Mouse (Mus musculus): ENCODE data around the gene 1110012L19Rik. TPM values are rescaled to one million over a fixed set of nuclear protein-coding genes. Genes with fewer than 3 reads are reported as not detected.
"Not testable (repeated sequence)": the region's sequence is repeated elsewhere in the genome, so short reads cannot be mapped to it uniquely, and the experiment has no call there.

Gene 1110012L19Rik
- polyA plus RNA-seq (2016; fragmentation: Nextera tagmentation; extraction: Ambion mirVana): 27.4 and 31.3 TPM in 2 replicates

- H3K36me3 ChIP-seq: peaks cover 6% of the 10 kb centered on the region
- H3K4me3 ChIP-seq: peak within 1 kb of the TSS; percentile 60
- 16% methylated on average over 22 of the region's 22 CpGs for WGBS
- peak; percentile 68 for DNase-seq (ENCODE audit: low spot score)
- no peaks in the 10 kb centered on the region for H3K9me3 ChIP-seq
- no peaks in the 10 kb centered on the region for H3K27me3 ChIP-seq (ENCODE audit: insufficient read depth, poor library complexity, severe bottlenecking)
- H3K27ac ChIP-seq: peak within 1 kb of the TSS; percentile 86
- H3K4me1 ChIP-seq (replicated peaks): peaks cover 7% of the 10 kb centered on the region; the same call in 1 of the 2 replicates
Observed at GRCm38 (mm10) chrX:70385276-70385961, at the start of gene 1110012L19Rik. Gene 1110012L19Rik, plus strand, starts transcription at chrX:70385877.

- Histone ChIP-seq H3K4me3 (no peak overlapping the region), H3K27ac (no peak overlapping the region), H3K4me1 (replicated peaks) (0 out of 2 replicates have a peak, but pooled peaks cover 12% of the 10 kb centered on the region), H3K27me3 (ENCODE audit: insufficient read depth, poor library complexity, severe bottlenecking) (no peaks in the 10 kb centered on the region), H3K9me3 (no peaks in the 10 kb centered on the region), H3K36me3 (peaks cover 20% of the 10 kb centered on the region)
- no peak for DNase-seq (ENCODE audit: low spot score)
- 96% methylated on average over 7 of the region's 7 CpGs for WGBS
Observed at GRCm38 (mm10) chrX:70362985-70363384, 22.7 kb upstream of the 1110012L19Rik start.

GRCm38 (mm10) chrX:70363446-70363845 is 22.2 kb upstream of the 1110012L19Rik start:
- WGBS: 91% methylated on average over 5 of the region's 5 CpGs
- H3K9me3 ChIP-seq: no peaks in the 10 kb centered on the region
- DNase-seq (ENCODE audit: low spot score): no peak
- 0 out of 2 replicates have a peak, but pooled peaks cover 12% of the 10 kb centered on the region for H3K4me1 ChIP-seq (replicated peaks)
- H3K27me3 ChIP-seq (ENCODE audit: insufficient read depth, poor library complexity, severe bottlenecking): no peaks in the 10 kb centered on the region
- no peak overlapping the region for H3K4me3 ChIP-seq
- H3K27ac ChIP-seq: no peak overlapping the region
- peaks cover 16% of the 10 kb centered on the region for H3K36me3 ChIP-seq

GRCm38 (mm10) chrX:70364202-70364601 is 21.5 kb upstream of the 1110012L19Rik start:
- 79% methylated on average over 1 of the region's 1 CpGs for WGBS
- no peak for DNase-seq (ENCODE audit: low spot score)
- H3K4me3 ChIP-seq: peak overlapping the region; percentile 55
- no peaks in the 10 kb centered on the region for H3K27me3 ChIP-seq (ENCODE audit: insufficient read depth, poor library complexity, severe bottlenecking)
- 0 out of 2 replicates have a peak, but pooled peaks cover 12% of the 10 kb centered on the region for H3K4me1 ChIP-seq (replicated peaks)
- H3K36me3 ChIP-seq: peaks cover 12% of the 10 kb centered on the region
- H3K27ac ChIP-seq: no peak overlapping the region
- no peaks in the 10 kb centered on the region for H3K9me3 ChIP-seq

GRCm38 (mm10) chrX:70364661-70365613 is 20.7 kb upstream of the 1110012L19Rik start, which contains the start of gene Ids:
Gene Ids, minus strand, starts transcription at chrX:70365084.
- Histone ChIP-seq H3K9me3 (no peaks in the 10 kb centered on the region), H3K27ac (peak within 1 kb of the TSS; percentile 78), H3K4me3 (peak within 1 kb of the TSS; percentile 55), H3K4me1 (replicated peaks) (0 out of 2 replicates have a peak, but pooled peaks cover 12% of the 10 kb centered on the region), H3K36me3 (peaks cover 7% of the 10 kb centered on the region), H3K27me3 (ENCODE audit: insufficient read depth, poor library complexity, severe bottlenecking) (no peaks in the 10 kb centered on the region)
- DNase-seq (ENCODE audit: low spot score): peak; percentile 82
- 16% methylated on average over 43 of the region's 45 CpGs for WGBS

DNA sequence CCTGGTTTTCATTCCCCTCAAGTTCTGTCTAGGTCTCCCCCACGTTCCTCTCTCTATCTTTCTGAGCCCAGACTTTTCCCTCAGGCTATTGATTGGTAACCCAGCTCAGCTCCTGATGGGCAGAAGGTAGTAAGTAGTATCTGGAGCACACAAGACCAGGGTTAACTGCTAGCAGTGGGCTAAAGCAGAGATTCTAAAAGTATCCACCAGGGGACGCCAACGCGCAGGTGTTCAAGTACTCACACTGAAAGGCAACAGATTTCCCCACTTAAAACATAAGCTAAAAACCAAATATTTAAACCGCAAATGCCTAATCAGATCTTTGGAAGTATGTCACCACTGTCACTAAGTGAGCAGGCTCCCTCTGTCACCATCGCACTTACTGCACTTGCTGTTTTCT is 15.9 kb upstream of the 1110012L19Rik start:
- not testable (repeated sequence) for H3K4me3 ChIP-seq; H3K9me3 ChIP-seq; H3K4me1 ChIP-seq (replicated peaks); H3K36me3 ChIP-seq; DNase-seq (ENCODE audit: low spot score); H3K27ac ChIP-seq; H3K27me3 ChIP-seq (ENCODE audit: insufficient read depth, poor library complexity, severe bottlenecking)
- WGBS: 50% methylated on average over 2 of the region's 6 CpGs

- not testable (repeated sequence) for H3K9me3 ChIP-seq; H3K27ac ChIP-seq; H3K4me3 ChIP-seq; H3K36me3 ChIP-seq; DNase-seq (ENCODE audit: low spot score); H3K27me3 ChIP-seq (ENCODE audit: insufficient read depth, poor library complexity, severe bottlenecking); H3K4me1 ChIP-seq (replicated peaks)
- 66% methylated on average over 6 of the region's 6 CpGs for WGBS
Observed at GRCm38 (mm10) chrX:70374469-70375110, 11.1 kb upstream of the 1110012L19Rik start.

DNA sequence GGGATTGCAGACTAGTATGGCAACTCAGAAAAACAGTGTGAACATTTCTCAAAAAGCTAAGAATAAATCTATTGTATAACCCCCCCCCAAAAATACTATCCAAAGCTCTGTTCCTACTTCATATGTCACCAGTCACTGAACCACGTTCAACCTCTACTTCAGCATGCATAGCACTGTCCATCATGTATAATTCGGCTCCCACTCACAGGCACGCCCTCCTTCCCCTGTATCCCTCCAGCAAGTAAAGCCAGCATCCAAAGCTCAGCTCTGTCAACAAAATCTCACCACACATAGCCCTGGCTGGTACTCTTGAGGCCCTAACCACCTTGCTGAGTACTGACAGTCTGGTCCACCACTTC is 781 bp upstream of the 1110012L19Rik start:
- H3K36me3 ChIP-seq: peaks cover 6% of the 10 kb centered on the region
- H3K4me1 ChIP-seq (replicated peaks): peaks cover 7% of the 10 kb centered on the region; the same call in 1 of the 2 replicates
- no peak for DNase-seq (ENCODE audit: low spot score)
- no peaks in the 10 kb centered on the region for H3K27me3 ChIP-seq (ENCODE audit: insufficient read depth, poor library complexity, severe bottlenecking)
- 50% methylated on average over 3 of the region's 3 CpGs for WGBS
- H3K27ac ChIP-seq: peak overlapping the region; percentile 86
- H3K4me3 ChIP-seq: peak overlapping the region; percentile 60
- no peaks in the 10 kb centered on the region for H3K9me3 ChIP-seq

DNA sequence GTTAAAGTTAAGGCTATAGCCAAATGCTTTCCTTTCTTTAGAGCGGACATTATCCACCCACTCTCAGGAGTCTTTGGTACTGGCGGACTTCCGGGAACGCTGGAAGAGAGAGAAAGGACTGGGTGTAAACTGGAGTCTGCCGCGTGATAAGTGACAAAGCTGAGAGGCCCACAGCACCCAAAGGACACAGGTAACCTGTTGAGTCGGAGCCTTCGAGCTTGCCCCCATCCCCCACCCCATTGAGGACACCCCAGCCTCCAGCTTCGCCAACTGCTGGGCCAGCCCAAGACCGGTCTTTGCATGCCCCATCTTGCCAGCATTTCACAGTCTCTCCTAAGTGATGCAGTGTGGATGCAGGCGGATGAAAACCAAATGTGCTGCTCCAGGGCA is 280 bp downstream of the 1110012L19Rik start:
- Histone ChIP-seq H3K27ac (peak overlapping the region; percentile 86), H3K4me3 (peak overlapping the region; percentile 60), H3K4me1 (replicated peaks) (peaks cover 7% of the 10 kb centered on the region; the same call in 1 of the 2 replicates), H3K27me3 (ENCODE audit: insufficient read depth, poor library complexity, severe bottlenecking) (no peaks in the 10 kb centered on the region), H3K9me3 (no peaks in the 10 kb centered on the region), H3K36me3 (peaks cover 6% of the 10 kb centered on the region)
- 14% methylated on average over 11 of the region's 11 CpGs for WGBS
- DNase-seq (ENCODE audit: low spot score): no peak

DNA sequence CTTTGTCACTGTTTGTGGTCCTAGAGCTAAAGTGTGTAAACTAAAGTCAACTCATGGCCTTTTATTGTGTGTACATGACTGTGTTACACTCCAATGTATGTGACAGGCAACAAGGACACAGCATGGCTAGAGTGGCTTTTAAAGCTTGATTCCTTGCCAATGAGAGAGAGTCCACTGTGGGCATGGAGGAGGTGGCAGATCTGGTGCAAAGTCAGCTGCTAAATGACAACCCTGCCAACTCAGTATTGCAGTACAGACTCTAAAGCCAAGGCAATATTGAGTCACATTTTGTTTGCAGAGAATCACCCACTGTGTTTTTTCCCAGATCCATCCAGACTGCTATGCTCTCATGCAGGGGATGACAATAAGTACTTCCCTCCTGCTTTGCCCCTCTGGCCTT is 7.0 kb downstream of the 1110012L19Rik start:
- H3K4me1 ChIP-seq (replicated peaks); H3K36me3 ChIP-seq; H3K4me3 ChIP-seq; DNase-seq (ENCODE audit: low spot score); H3K27me3 ChIP-seq (ENCODE audit: insufficient read depth, poor library complexity, severe bottlenecking); H3K9me3 ChIP-seq; H3K27ac ChIP-seq: not testable (repeated sequence)

DNA sequence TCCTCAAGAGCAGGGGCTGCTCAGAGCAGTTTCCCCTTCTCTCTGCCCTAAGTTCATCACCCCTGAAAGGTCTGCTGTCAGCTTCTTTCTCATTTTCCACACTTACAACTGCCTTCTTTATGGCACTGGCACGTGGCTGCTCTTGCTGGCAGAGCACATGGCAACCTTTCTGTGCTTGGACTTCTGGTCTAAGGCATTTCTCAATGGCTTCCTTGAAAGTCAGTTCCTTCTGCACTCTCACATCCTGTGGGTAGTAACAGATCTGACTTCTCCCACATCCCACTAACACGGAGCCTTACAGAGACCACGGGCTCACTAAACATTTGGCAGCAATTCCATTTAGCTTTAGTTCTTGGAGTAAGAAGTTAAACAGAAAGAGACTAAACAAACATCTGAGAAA is 39.8 kb downstream of the 1110012L19Rik start:
- H3K27me3 ChIP-seq (ENCODE audit: insufficient read depth, poor library complexity, severe bottlenecking); DNase-seq (ENCODE audit: low spot score); H3K27ac ChIP-seq; H3K9me3 ChIP-seq; H3K36me3 ChIP-seq; H3K4me3 ChIP-seq; H3K4me1 ChIP-seq (replicated peaks): not testable (repeated sequence)
- 75% methylated on average over 3 of the region's 3 CpGs for WGBS

All from hindbrain, embryonic 10.5 days (tissue).